Mouse (Mus musculus) CH12.LX (cell line): ENCODE results near the gene Pih1d3. TPM values are rescaled to one million over a fixed set of nuclear protein-coding genes. Genes with fewer than 3 reads are reported as not detected.
A peak's percentile ranks its signal among the peaks of the same experiment; 100 is the strongest.

ENCODE experiments used
- DNase-seq: peaks from one replicate; pipeline ENCODE4 v3.0.0-alpha.2; 2013; ENCODE audit errors: extremely low read depth
- H3K27ac ChIP-seq: 2 replicates; pipeline ENCODE4 v1.5.1; 2012; ENCODE audit warnings: low read depth, mild to moderate bottlenecking, control low read depth, moderate library complexity; ENCODE audit not compliant: insufficient read depth
- H3K27me3 ChIP-seq: replicated peaks from 2 replicates; pipeline ENCODE3; 2012; ENCODE audit warnings: inconsistent platforms
- H3K36me3 ChIP-seq, 2 experiments: replicated peaks in 1 of 2; 2 replicates each; pipeline versions ENCODE3 to v1.6.1; 2012; ENCODE audit warnings: inconsistent platforms in 1 of 2, low read length in 1 of 2, mild to moderate bottlenecking in 1 of 2, mixed read lengths in 1 of 2, moderate library complexity in 1 of 2; ENCODE audit not compliant: control insufficient read depth in 1 of 2, insufficient read depth in 1 of 2
- H3K4me1 ChIP-seq, 2 experiments: 2 replicates each; pipeline ENCODE4 v1.6.1; 2012; ENCODE audit warnings: inconsistent platforms in 1 of 2, moderate library complexity in 1 of 2; ENCODE audit not compliant: insufficient read depth in 2 of 2, control insufficient read depth in 1 of 2
- H3K4me2 ChIP-seq: 2 replicates; pipeline ENCODE4 v1.6.1; 2012; ENCODE audit warnings: low read depth, mild to moderate bottlenecking, control low read depth; ENCODE audit not compliant: poor library complexity, insufficient read depth, severe bottlenecking
- H3K4me3 ChIP-seq, 3 experiments: fragments of 150-350 bp in 1 of 3; sonication (generic) in 1 of 3; replicated peaks in 1 of 3; 2 replicates each; pipeline versions ENCODE3 to v1.5.1; 2011 to 2012; ENCODE audit warnings: low read depth in 2 of 3, low read length in 2 of 3, mild to moderate bottlenecking in 2 of 3, moderate library complexity in 2 of 3, control low read depth in 1 of 3, improper control_type of control experiment in 1 of 3, inconsistent platforms in 1 of 3, mixed read lengths in 1 of 3; ENCODE audit not compliant: poor library complexity in 1 of 3
- H3K79me2 ChIP-seq: replicated peaks from 2 replicates; pipeline ENCODE4 v1.6.1; 2012; ENCODE audit warnings: mild to moderate bottlenecking, moderate library complexity; ENCODE audit not compliant: control insufficient read depth, poor library complexity, insufficient read depth, severe bottlenecking; ENCODE audit errors: extremely low read depth
- H3K9ac ChIP-seq: 2 replicates; pipeline ENCODE4 v1.6.1; 2012; ENCODE audit warnings: low read depth, mild to moderate bottlenecking, control low read depth, moderate library complexity; ENCODE audit not compliant: insufficient read depth
- H3K9me3 ChIP-seq: replicated peaks from 2 replicates; pipeline ENCODE3; 2012; ENCODE audit warnings: low read length, inconsistent platforms, mixed read lengths
- BHLHE40 ChIP-seq: IDR thresholded peaks from 2 replicates; pipeline ENCODE4 v1.6.1; 2011; ENCODE audit warnings: mild to moderate bottlenecking, low read depth, low read length, improper control_type of control experiment
- CHD1 ChIP-seq: IDR thresholded peaks from 2 replicates; pipeline ENCODE4 v1.6.1; 2012; ENCODE audit warnings: low read depth, low read length, improper control_type of control experiment, inconsistent platforms
- CHD2 ChIP-seq: IDR thresholded peaks from 2 replicates; pipeline ENCODE4 v1.6.1; 2011; ENCODE audit warnings: low read length, improper control_type of control experiment
- CTCF ChIP-seq, 2 experiments: IDR thresholded peaks in 1 of 2; conservative IDR thresholded peaks in 1 of 2; 2 replicates each; pipeline ENCODE4 v1.5.1; 2011 to 2012; ENCODE audit warnings: low read depth in 2 of 2, low read length in 2 of 2, improper control_type of control experiment in 1 of 2, inconsistent platforms in 1 of 2, mild to moderate bottlenecking in 1 of 2, moderate library complexity in 1 of 2
- E2F4 ChIP-seq: IDR thresholded peaks from 2 replicates; pipeline ENCODE4 v1.6.1; 2011; ENCODE audit warnings: low read depth, low read length, improper control_type of control experiment; ENCODE audit not compliant: insufficient replicate concordance
- ELF1 ChIP-seq: IDR thresholded peaks from 2 replicates; pipeline ENCODE4 v1.6.1; 2014; ENCODE audit warnings: low read depth, mild to moderate bottlenecking, inconsistent platforms, low read length, improper control_type of control experiment
- EP300 ChIP-seq: IDR thresholded peaks from 2 replicates; pipeline ENCODE4 v1.6.1; 2011; ENCODE audit warnings: low read length, improper control_type of control experiment
- ETS1 ChIP-seq: conservative IDR thresholded peaks from 2 replicates; pipeline ENCODE4 v1.6.1; 2012; ENCODE audit warnings: low read depth, mild to moderate bottlenecking, inconsistent platforms, low read length, improper control_type of control experiment, moderate library complexity
- GABPA ChIP-seq: IDR thresholded peaks from 2 replicates; pipeline ENCODE4 v1.6.1; 2012; ENCODE audit warnings: low read depth, low read length, improper control_type of control experiment, inconsistent platforms; ENCODE audit not compliant: insufficient replicate concordance
- JUN ChIP-seq: IDR thresholded peaks from 2 replicates; pipeline ENCODE4 v1.6.1; 2011; ENCODE audit warnings: low read depth, mild to moderate bottlenecking, low read length, improper control_type of control experiment, moderate library complexity; ENCODE audit not compliant: insufficient read depth
- JUND ChIP-seq: conservative IDR thresholded peaks from 2 replicates; pipeline ENCODE4 v1.6.1; 2011; ENCODE audit warnings: low read depth, low read length, improper control_type of control experiment
- KAT2A ChIP-seq: IDR thresholded peaks from 2 replicates; pipeline ENCODE4 v1.6.1; 2012; ENCODE audit warnings: low read length, improper control_type of control experiment, inconsistent platforms; ENCODE audit not compliant: insufficient replicate concordance
- MAFK ChIP-seq: IDR thresholded peaks from 2 replicates; pipeline ENCODE4 v1.6.1; 2011; ENCODE audit warnings: low read length, improper control_type of control experiment; ENCODE audit not compliant: insufficient replicate concordance
- MAX ChIP-seq: IDR thresholded peaks from 2 replicates; pipeline ENCODE4 v1.6.1; 2011; ENCODE audit warnings: low read length, improper control_type of control experiment
- MXI1 ChIP-seq: IDR thresholded peaks from 2 replicates; pipeline ENCODE4 v1.6.1; 2011; ENCODE audit warnings: mild to moderate bottlenecking, low read depth, low read length, improper control_type of control experiment
- MYC ChIP-seq: IDR thresholded peaks from 2 replicates; pipeline ENCODE4 v1.6.1; 2011; ENCODE audit warnings: low read depth, mild to moderate bottlenecking, improper control_type of control experiment, low read length
- NRF1 ChIP-seq: IDR thresholded peaks from 2 replicates; pipeline ENCODE4 v1.6.1; 2014; ENCODE audit warnings: low read depth, mild to moderate bottlenecking, inconsistent platforms, low read length, improper control_type of control experiment, moderate library complexity
- PAX5 ChIP-seq: IDR thresholded peaks from 2 replicates; pipeline ENCODE4 v1.6.1; 2012; ENCODE audit warnings: low read length, inconsistent platforms, mixed read lengths
- POLR2A ChIP-seq: IDR thresholded peaks from 2 replicates; pipeline ENCODE4 v1.6.1; 2011; ENCODE audit warnings: low read depth, mild to moderate bottlenecking, improper control_type of control experiment, low read length
- POLR2AphosphoS2 ChIP-seq: IDR thresholded peaks from 2 replicates; pipeline ENCODE4 v1.6.1; 2011; ENCODE audit warnings: low read depth, low read length, improper control_type of control experiment
- RAD21 ChIP-seq: IDR thresholded peaks from 2 replicates; pipeline ENCODE4 v1.6.1; 2011; ENCODE audit warnings: low read depth, mild to moderate bottlenecking, low read length, improper control_type of control experiment, moderate library complexity
- RCOR1 ChIP-seq: conservative IDR thresholded peaks from 2 replicates; pipeline ENCODE4 v1.6.1; 2012; ENCODE audit warnings: low read depth, mild to moderate bottlenecking, inconsistent platforms, low read length, improper control_type of control experiment
- SIN3A ChIP-seq: IDR thresholded peaks from 2 replicates; pipeline ENCODE4 v1.6.1; 2012; ENCODE audit warnings: low read length, improper control_type of control experiment, inconsistent platforms
- SMC3 ChIP-seq: IDR thresholded peaks from 2 replicates; pipeline ENCODE4 v1.6.1; 2011; ENCODE audit warnings: low read depth, low read length, improper control_type of control experiment
- TBP ChIP-seq: conservative IDR thresholded peaks from 2 replicates; pipeline ENCODE4 v1.6.1; 2011; ENCODE audit warnings: low read depth, low read length, improper control_type of control experiment
- UBTF ChIP-seq: IDR thresholded peaks from 2 replicates; pipeline ENCODE4 v1.6.1; 2012; ENCODE audit warnings: low read depth, mild to moderate bottlenecking, inconsistent platforms, low read length, improper control_type of control experiment, moderate library complexity
- USF1 ChIP-seq: IDR thresholded peaks from 2 replicates; pipeline ENCODE4 v1.6.1; 2014; ENCODE audit warnings: low read depth, mild to moderate bottlenecking, inconsistent platforms, low read length, improper control_type of control experiment
- USF2 ChIP-seq: conservative IDR thresholded peaks from 2 replicates; pipeline ENCODE4 v1.6.1; 2011; ENCODE audit warnings: low read depth, low read length, improper control_type of control experiment
- ZC3H11A ChIP-seq: IDR thresholded peaks from 2 replicates; pipeline ENCODE4 v1.6.1; 2012; ENCODE audit warnings: low read depth, mild to moderate bottlenecking, inconsistent platforms, low read length, improper control_type of control experiment
- ZKSCAN1 ChIP-seq: IDR thresholded peaks from 2 replicates; pipeline ENCODE4 v1.6.1; 2012; ENCODE audit warnings: low read depth, inconsistent platforms, low read length, improper control_type of control experiment, borderline replicate concordance
- ZNF384 ChIP-seq: IDR thresholded peaks from 2 replicates; pipeline ENCODE4 v1.6.1; 2012; ENCODE audit warnings: low read depth, low read length, improper control_type of control experiment, inconsistent platforms
- dilution Hi-C: fragments of 300-500 bp; cut with MboI; formaldehyde crosslinking; loops from 2 replicates; pipeline ENCODE4 v1.14.3; 2020; ENCODE audit warnings: low sequenced_read_pairs; ENCODE audit not compliant: extremely low pct_unique_long_range_greater_than_20kb, extremely low pct_ligation_motif_present
- in situ Hi-C: fragments of 300-500 bp; cut with MboI; formaldehyde crosslinking; loops from 3 replicates; pipeline ENCODE4 v1.14.3; 2019; ENCODE audit warnings: low sequenced_read_pairs, low pct_ligation_motif_present, low pct_unique_long_range_greater_than_20kb, mixed read lengths
- polyA plus RNA-seq: library from polyadenylated mRNA; unstranded; fragments of >175 nt; gene quantifications from 2 replicates; pipeline ENCODE4 v1.2.1, GENCODE M21; 2012; ENCODE audit warnings: low read depth; ENCODE audit not compliant: insufficient read length
- total RNA-seq, 2 experiments: library from RNA; depleted of rRNA; stranded (reverse); fragments of 300-350 nt in 1 of 2; fragments of >200 nt in 1 of 2; gene quantifications; 2 replicates each; pipeline ENCODE4 v1.2.3; 2012 to 2014

The Pih1d3 gene
- total and polyA plus RNA-seq, 3 experiments = 0.17 to 0.35 (median 0.31) TPM

GRCm38 (mm10) chr1:31220599-31221250 is 1.9 kb upstream of the Pih1d3 start:
- in situ Hi-C loops = no loop called here
- dilution Hi-C loops = no loop called here

GRCm38 (mm10) chr1:31233319-31234036 is 10.8 kb downstream of the Pih1d3 start:
- H3K27ac ChIP-seq = no peak overlapping the region
- in situ Hi-C loops = no loop called here
- dilution Hi-C loops = no loop called here
- no peak overlapping the region for H3K4me3 ChIP-seq
- H3K4me1 ChIP-seq = peaks cover 12 to 29% of the 10 kb centered on the region in 2 experiments
- H3K9me3 ChIP-seq = no peaks in the 10 kb centered on the region
- DNase-seq = peak; percentile 76
- no peaks in the 10 kb centered on the region for H3K36me3 ChIP-seq
- H3K27me3 ChIP-seq = no peaks in the 10 kb centered on the region
- no peak overlapping the region for H3K9ac ChIP-seq
- H3K4me2 ChIP-seq = no peak overlapping the region; the same call in 1 of the 2 replicates
- H3K79me2 ChIP-seq = no peaks in the 10 kb centered on the region
- TF ChIP-seq RAD21 (no peak), CTCF (conservative IDR thresholded peaks at IDR 0.05 in 1 of 2, IDR thresholded peaks at IDR 0.05 in 1 of 2; ENCODE audit: low read depth in 2 of 2, low read length in 2 of 2) (no peak), USF2 (no peak), POLR2A (no peak), ELF1 (no peak), JUND (no peak), SMC3 (no peak), CHD1 (no peak), ETS1 (peak; percentile 46; the same call in 1 of the 2 replicates), MXI1 (no peak), EP300 (peak; percentile 65), GABPA (no peak), MYC (no peak), JUN (no peak), USF1 (no peak), SIN3A (no peak), TBP (no peak), UBTF (no peak), ZNF384 (no peak), CHD2 (no peak; the same call in 1 of the 2 replicates), ZKSCAN1 (no peak), BHLHE40 (0 out of 2 replicates have a peak, but pooled peaks have one; percentile 9), MAFK (no peak), ZC3H11A (no peak), MAX (no peak), PAX5 (no peak), NRF1 (no peak), KAT2A (no peak), RCOR1 (no peak), POLR2AphosphoS2 (no peak), E2F4 (no peak)

More at GRCm38 (mm10) chr1:31220599-31221250, 1.9 kb upstream of the Pih1d3 start:
- no peaks in the 10 kb centered on the region for H3K79me2 ChIP-seq
- H3K4me2 ChIP-seq = no peak overlapping the region
- H3K27me3 ChIP-seq = no peaks in the 10 kb centered on the region
- DNase-seq = no peak
- H3K9ac ChIP-seq = no peak overlapping the region
- peaks cover 0 to 5% of the 10 kb centered on the region in 2 experiments for H3K36me3 ChIP-seq
- H3K27ac ChIP-seq = no peak overlapping the region
- H3K9me3 ChIP-seq = no peaks in the 10 kb centered on the region
- H3K4me3 ChIP-seq = no peak overlapping the region
- H3K4me1 ChIP-seq = peaks cover 3 to 20% of the 10 kb centered on the region in 2 experiments; a peak in 2 of 4 replicates
- TF ChIP-seq ELF1 (no peak), CTCF (conservative IDR thresholded peaks at IDR 0.05 in 1 of 2, IDR thresholded peaks at IDR 0.05 in 1 of 2; ENCODE audit: low read depth in 2 of 2, low read length in 2 of 2) (no peak)
